Mouse (Mus musculus) embryonic facial prominence, embryonic 15.5 days (tissue): Measurements from ENCODE around the gene Xlr3c. TPM values are rescaled to one million over a fixed set of nuclear protein-coding genes. Genes with fewer than 3 reads are reported as not detected.

ENCODE experiments used
- polyA plus RNA-seq: library from polyadenylated mRNA; unstranded; fragments of >200 nt; fragmentation: Nextera tagmentation; extraction: Ambion mirVana; gene quantifications from 2 replicates; pipeline ENCODE4 v1.2.1, GENCODE M21; 2015

Gene Xlr3c
- polyA plus RNA-seq, 1 experiment from 2014 or later: not detected

Other genes with a start within 250 kb of the Xlr3c start
- gene Pnma5, start 228.3 kb downstream of the Xlr3c start, polyA plus RNA-seq: 0.16 and 0.30 TPM in 2 replicates
- gene Pnma3, start 200.6 kb downstream of the Xlr3c start, polyA plus RNA-seq: 0.12 and 0.16 TPM in 2 replicates
- gene Xlr4a, start 182.9 kb downstream of the Xlr3c start, polyA plus RNA-seq: 0.53 and 0.72 TPM in 2 replicates
- gene Xlr3a, start 168.3 kb downstream of the Xlr3c start, polyA plus RNA-seq: 2.0 and 2.1 TPM in 2 replicates
- 0.08 and 0.15 TPM in 2 replicates for gene Gm14685, start 148.3 kb downstream of the Xlr3c start, polyA plus RNA-seq
- gene Xlr5b, start 116.6 kb downstream of the Xlr3c start, polyA plus RNA-seq: not detected in 2 replicates
- gene DXBay18, start 115.9 kb downstream of the Xlr3c start, polyA plus RNA-seq: 0.08 TPM in 1 of 2 replicates, not detected in the other
- not detected in 2 replicates for gene Spin2d, start 88.4 kb downstream of the Xlr3c start, polyA plus RNA-seq
- 7.8 and 11.0 TPM in 2 replicates for gene Xlr3b, start 73.2 kb downstream of the Xlr3c start, polyA plus RNA-seq
- gene Xlr4b, start 51.1 kb downstream of the Xlr3c start, polyA plus RNA-seq: 0.70 and 1.0 TPM in 2 replicates
- 13.3 and 14.6 TPM in 2 replicates for gene F8a, start 37.1 kb downstream of the Xlr3c start, polyA plus RNA-seq
- 0.58 and 0.75 TPM in 2 replicates for gene Xlr4c, start 22.3 kb downstream of the Xlr3c start, polyA plus RNA-seq
- not detected in 2 replicates for gene Xlr5a, start 27.6 kb upstream of the Xlr3c start, polyA plus RNA-seq
- not detected in 2 replicates for gene Xlr5c, start 27.6 kb upstream of the Xlr3c start, polyA plus RNA-seq
- gene Gm45015, start 71.5 kb upstream of the Xlr3c start, polyA plus RNA-seq: not detected in 2 replicates
- gene Zfp275, start 77.2 kb upstream of the Xlr3c start, polyA plus RNA-seq: 17.2 and 17.7 TPM in 2 replicates
- 0.09 TPM in 1 of 2 replicates, not detected in the other for gene Gm18336, start 133.3 kb upstream of the Xlr3c start, polyA plus RNA-seq
- gene Zfp92, start 145.7 kb upstream of the Xlr3c start, polyA plus RNA-seq: 0.33 and 0.34 TPM in 2 replicates
- 12.3 and 13.0 TPM in 2 replicates for gene Trex2, start 170.0 kb upstream of the Xlr3c start, polyA plus RNA-seq
- 56.5 and 58.7 TPM in 2 replicates for gene Haus7, start 193.7 kb upstream of the Xlr3c start, polyA plus RNA-seq
- 302 and 313 TPM in 2 replicates for gene Bgn, start 218.2 kb upstream of the Xlr3c start, polyA plus RNA-seq
- 0.41 and 0.43 TPM in 2 replicates for gene Atp2b3, start 237.7 kb upstream of the Xlr3c start, polyA plus RNA-seq